Mouse (Mus musculus) limb, embryonic 13.5 days (tissue): ENCODE data around the gene Calm3. TPM values are rescaled to one million over a fixed set of nuclear protein-coding genes. Genes with fewer than 3 reads are reported as not detected.
A peak's percentile ranks its signal among the peaks of the same experiment; 100 is the strongest.

Experiments
- ATAC-seq: fragments of 200-750 bp; cut with Nextera tagmentation; 2 replicates; pipeline ENCODE4 v1.8.0; 2017; ENCODE audit warnings: low read depth, moderate number of reproducible peaks, moderate TSS enrichment; ENCODE audit not compliant: low FRiP score
- H3K27ac ChIP-seq: fragments of 300-500 bp; sonication (generic); 2 replicates; pipeline ENCODE4 v1.5.1; 2015; ENCODE audit warnings: inconsistent platforms, mild to moderate bottlenecking, moderate library complexity
- H3K27me3 ChIP-seq: fragments of 300-500 bp; sonication (generic); 2 replicates; pipeline ENCODE4 v1.6.1; 2015; ENCODE audit warnings: mild to moderate bottlenecking, inconsistent platforms
- H3K36me3 ChIP-seq: fragments of 300-500 bp; sonication (generic); 2 replicates; pipeline ENCODE4 v1.6.1; 2015; ENCODE audit warnings: inconsistent platforms, mild to moderate bottlenecking, moderate library complexity
- H3K4me1 ChIP-seq: fragments of 300-500 bp; sonication (generic); 2 replicates; pipeline ENCODE4 v1.6.1; 2015; ENCODE audit warnings: inconsistent platforms
- H3K4me2 ChIP-seq: fragments of 300-500 bp; sonication (generic); replicated peaks from 2 replicates; pipeline ENCODE4 v1.6.1; 2015; ENCODE audit warnings: inconsistent platforms, mild to moderate bottlenecking, moderate library complexity
- H3K4me3 ChIP-seq: fragments of 300-500 bp; sonication (generic); 2 replicates; pipeline ENCODE4 v1.5.1; 2015; ENCODE audit warnings: moderate library complexity, mild to moderate bottlenecking, inconsistent platforms
- H3K9ac ChIP-seq: fragments of 300-500 bp; sonication (generic); 2 replicates; pipeline ENCODE4 v1.6.1; 2015; ENCODE audit warnings: mild to moderate bottlenecking, inconsistent platforms
- H3K9me3 ChIP-seq: fragments of 300-500 bp; sonication (generic); 2 replicates; pipeline ENCODE4 v1.6.1; 2016; ENCODE audit warnings: inconsistent platforms
- WGBS: fragments of 180-500 bp; shearing (Covaris S2); methylation state at CpG from one replicate; pipeline ENCODE4 v1.1.7; 2015; 5-methylcytosine and 5-hydroxymethylcytosine counted together
- polyA plus RNA-seq: library from polyadenylated mRNA; unstranded; fragments of >200 nt; fragmentation: Nextera tagmentation; extraction: Ambion mirVana; gene quantifications from 2 replicates; pipeline ENCODE4 v1.2.1, GENCODE M21; 2015

Gene Calm3
- polyA plus RNA-seq, 1 experiment from 2014 or later: 103 TPM

DNA sequence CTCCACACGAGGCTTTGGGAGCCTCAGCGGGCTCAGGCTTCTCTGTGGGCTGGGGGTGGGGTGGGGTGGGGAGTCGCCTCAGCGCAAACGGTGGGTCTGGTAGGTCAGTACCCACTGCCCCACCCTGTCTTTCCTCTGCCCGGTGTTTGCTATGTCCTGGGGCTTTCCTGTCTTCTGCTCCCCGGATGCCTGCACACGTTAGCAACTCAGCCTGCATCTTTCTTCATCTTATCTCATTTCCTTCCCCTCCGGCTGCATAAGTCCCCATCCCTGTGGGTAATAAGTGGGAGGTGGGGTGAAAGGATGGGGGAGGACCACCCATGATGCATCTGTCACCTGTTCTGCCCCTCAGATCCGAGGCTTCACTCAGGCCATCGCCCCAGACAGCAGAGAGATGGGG, 15.5 kb downstream of the Calm3 start:
- 45% methylated on average over 11 of the region's 11 CpGs for WGBS
- Histone ChIP-seq H3K36me3 (no peaks in the 10 kb centered on the region), H3K27ac (no peak overlapping the region), H3K4me1 (peaks cover 51% of the 10 kb centered on the region), H3K4me2 (no peak overlapping the region), H3K27me3 (no peaks in the 10 kb centered on the region), H3K9me3 (no peaks in the 10 kb centered on the region), H3K9ac (peak overlapping the region; percentile 48; the same call in 1 of the 2 replicates), H3K4me3 (no peak overlapping the region)
- no peak for ATAC-seq

- no peak overlapping the region for H3K4me3 ChIP-seq
These were observed 16.1 kb downstream of the Calm3 start for GRCm38 (mm10) chr7:16907842-16908241.

DNA sequence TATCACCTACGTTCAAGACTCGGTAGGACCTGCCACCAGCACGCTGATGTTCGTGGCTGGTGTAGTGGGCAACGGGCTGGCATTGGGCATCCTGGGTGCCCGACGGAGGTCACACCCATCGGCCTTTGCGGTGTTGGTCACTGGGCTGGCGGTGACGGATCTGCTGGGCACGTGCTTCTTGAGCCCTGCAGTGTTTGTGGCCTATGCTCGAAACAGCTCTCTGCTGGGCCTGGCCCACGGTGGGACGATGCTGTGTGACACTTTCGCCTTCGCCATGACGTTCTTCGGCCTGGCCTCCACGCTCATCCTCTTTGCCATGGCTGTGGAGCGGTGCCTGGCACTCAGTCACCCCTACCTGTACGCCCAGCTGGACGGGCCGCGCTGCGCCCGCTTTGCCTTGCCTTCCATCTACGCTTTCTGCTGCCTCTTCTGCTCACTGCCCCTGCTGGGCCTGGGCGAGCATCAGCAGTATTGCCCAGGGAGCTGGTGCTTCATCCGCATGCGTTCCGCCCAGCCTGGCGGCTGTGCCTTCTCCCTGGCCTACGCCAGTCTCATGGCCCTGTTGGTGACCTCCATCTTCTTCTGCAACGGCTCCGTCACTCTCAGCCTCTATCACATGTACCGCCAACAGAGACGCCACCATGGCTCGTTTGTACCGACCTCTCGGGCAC, 16.9 kb downstream of the Calm3 start:
- Histone ChIP-seq H3K27ac (no peak overlapping the region), H3K9ac (no peak overlapping the region), H3K36me3 (no peaks in the 10 kb centered on the region), H3K27me3 (no peaks in the 10 kb centered on the region), H3K4me3 (no peak overlapping the region), H3K9me3 (no peaks in the 10 kb centered on the region), H3K4me2 (peak overlapping the region; percentile 28), H3K4me1 (peaks cover 46% of the 10 kb centered on the region)
- 90% methylated on average over 41 of the region's 41 CpGs for WGBS
- ATAC-seq: no peak

More at GRCm38 (mm10) chr7:16907842-16908241, 16.1 kb downstream of the Calm3 start:
- Histone ChIP-seq H3K27ac (no peak overlapping the region), H3K36me3 (no peaks in the 10 kb centered on the region), H3K4me1 (peaks cover 48% of the 10 kb centered on the region), H3K4me2 (0 out of 2 replicates have a peak overlapping the region, but pooled peaks have one; percentile 4), H3K9me3 (no peaks in the 10 kb centered on the region), H3K9ac (peak overlapping the region; percentile 48; the same call in 1 of the 2 replicates), H3K27me3 (no peaks in the 10 kb centered on the region)
- ATAC-seq: no peak
- 66% methylated on average over 7 of the region's 7 CpGs for WGBS

DNA sequence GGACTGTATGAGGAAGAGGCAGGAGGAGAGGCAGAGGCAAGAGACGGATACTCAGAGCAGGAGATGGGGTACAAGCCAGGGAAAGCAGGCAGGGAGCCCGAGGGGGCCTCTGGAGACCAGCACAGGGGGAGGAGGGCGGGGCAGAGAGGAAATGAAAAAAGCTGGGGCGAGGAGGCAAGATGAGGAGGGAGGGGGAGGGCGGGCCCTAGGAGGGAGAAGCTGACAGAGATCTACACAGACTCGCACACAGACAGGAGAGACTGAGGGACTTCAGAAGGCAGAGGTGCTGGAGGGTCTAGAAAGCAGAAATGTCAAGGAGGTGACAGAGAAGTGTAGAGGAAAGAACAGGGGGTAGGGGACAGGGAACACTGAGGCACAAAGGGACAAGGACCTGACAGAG, 17.6 kb downstream of the Calm3 start, which contains the start of gene Ptgir:
Ptgir (plus strand) TSS at position 210 of the 400 bp plus-strand sequence.
- Histone ChIP-seq H3K27ac (peak within 1 kb of the TSS; percentile 34; the same call in 1 of the 2 replicates), H3K4me2 (peak within 1 kb of the TSS; percentile 28), H3K4me3 (no peak within 1 kb of the TSS), H3K4me1 (peaks cover 51% of the 10 kb centered on the region), H3K9me3 (no peaks in the 10 kb centered on the region), H3K27me3 (no peaks in the 10 kb centered on the region), H3K9ac (no peak within 1 kb of the TSS), H3K36me3 (no peaks in the 10 kb centered on the region)
- no peak for ATAC-seq
- 16% methylated on average over 6 of the region's 6 CpGs for WGBS

GRCm38 (mm10) chr7:16905491-16906021, 18.4 kb downstream of the Calm3 start:
- H3K4me2 ChIP-seq: no peak overlapping the region
- H3K27me3 ChIP-seq: no peaks in the 10 kb centered on the region
- WGBS: 31% methylated on average over 9 of the region's 9 CpGs
- H3K27ac ChIP-seq: peak overlapping the region; percentile 34; the same call in 1 of the 2 replicates
- no peaks in the 10 kb centered on the region for H3K36me3 ChIP-seq
- no peak for ATAC-seq
- no peak overlapping the region for H3K4me3 ChIP-seq
- H3K9ac ChIP-seq: no peak overlapping the region
- no peaks in the 10 kb centered on the region for H3K9me3 ChIP-seq
- H3K4me1 ChIP-seq: peaks cover 55% of the 10 kb centered on the region

GRCm38 (mm10) chr7:16904120-16904675, 19.7 kb downstream of the Calm3 start:
- Histone ChIP-seq H3K4me2 (no peak overlapping the region), H3K4me3 (no peak overlapping the region), H3K4me1 (peaks cover 54% of the 10 kb centered on the region), H3K27me3 (no peaks in the 10 kb centered on the region), H3K27ac (no peak overlapping the region), H3K36me3 (no peaks in the 10 kb centered on the region), H3K9ac (no peak overlapping the region), H3K9me3 (no peaks in the 10 kb centered on the region)
- ATAC-seq: no peak
- WGBS: 42% methylated on average over 9 of the region's 10 CpGs

- H3K27ac ChIP-seq: no peak overlapping the region
- 87% methylated on average over 2 of the region's 2 CpGs for WGBS
- H3K36me3 ChIP-seq: no peaks in the 10 kb centered on the region
- no peaks in the 10 kb centered on the region for H3K27me3 ChIP-seq
- ATAC-seq: no peak
- no peaks in the 10 kb centered on the region for H3K9me3 ChIP-seq
- peaks cover 54% of the 10 kb centered on the region for H3K4me1 ChIP-seq
- no peak overlapping the region for H3K4me3 ChIP-seq
- H3K9ac ChIP-seq: no peak overlapping the region
- no peak overlapping the region for H3K4me2 ChIP-seq
These were observed 20.4 kb downstream of the Calm3 start for GRCm38 (mm10) chr7:16903439-16903955.

DNA sequence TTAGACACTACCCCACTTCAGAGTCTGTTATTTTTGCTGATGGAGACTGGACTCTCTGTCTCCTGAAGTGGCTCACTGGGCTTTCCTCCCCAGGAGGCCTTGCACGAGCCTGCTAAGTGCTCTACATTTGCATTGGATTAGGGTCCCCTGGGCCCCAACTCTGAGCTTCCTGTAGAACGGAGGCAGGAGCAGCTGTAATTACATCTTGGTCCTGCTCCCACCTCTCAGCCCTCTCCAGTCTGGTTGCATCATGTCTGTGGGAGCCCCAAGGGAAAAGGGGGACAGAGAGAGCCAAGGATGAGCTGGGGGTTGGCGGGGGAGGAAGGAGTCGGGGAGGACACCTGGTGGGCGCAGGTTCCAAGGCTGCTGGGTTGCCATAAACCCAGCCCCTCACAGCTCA, 23.4 kb downstream of the Calm3 start:
- Histone ChIP-seq H3K4me2 (no peak overlapping the region), H3K27ac (no peak overlapping the region), H3K4me3 (no peak overlapping the region), H3K9me3 (no peaks in the 10 kb centered on the region), H3K36me3 (peaks cover 7% of the 10 kb centered on the region), H3K27me3 (no peaks in the 10 kb centered on the region), H3K4me1 (peaks cover 33% of the 10 kb centered on the region), H3K9ac (0 out of 2 replicates have a peak overlapping the region, but pooled peaks have one; percentile 31)
- 21% methylated on average over 5 of the region's 5 CpGs for WGBS
- ATAC-seq: no peak

DNA sequence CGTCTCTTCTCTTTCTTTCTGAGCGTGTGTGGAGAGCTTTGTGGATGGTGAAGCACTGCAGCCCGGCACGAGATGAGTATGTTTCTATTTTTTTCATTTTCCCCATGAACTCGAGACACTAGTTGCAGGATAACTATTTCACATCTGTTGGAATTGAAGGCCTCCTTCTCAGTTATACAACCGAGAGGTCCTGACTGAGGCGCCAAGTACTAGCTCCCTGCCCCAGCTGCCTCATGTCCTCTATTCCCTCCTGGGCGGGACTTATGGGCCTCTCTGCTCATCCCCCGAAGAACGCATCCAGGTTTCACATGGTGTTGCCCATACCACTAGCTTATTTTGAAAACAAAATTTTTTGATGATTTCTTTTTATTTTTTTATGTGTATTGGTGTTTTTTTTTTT, 28.4 kb downstream of the Calm3 start:
- ATAC-seq: no peak
- Histone ChIP-seq H3K27ac (no peak overlapping the region), H3K9ac (0 out of 2 replicates have a peak overlapping the region, but pooled peaks have one; percentile 8), H3K4me1 (peaks cover 58% of the 10 kb centered on the region), H3K9me3 (no peaks in the 10 kb centered on the region), H3K4me3 (peak overlapping the region; percentile 33), H3K27me3 (no peaks in the 10 kb centered on the region), H3K4me2 (peak overlapping the region; percentile 76), H3K36me3 (peaks cover 7% of the 10 kb centered on the region)
- 34% methylated on average over 10 of the region's 10 CpGs for WGBS

DNA sequence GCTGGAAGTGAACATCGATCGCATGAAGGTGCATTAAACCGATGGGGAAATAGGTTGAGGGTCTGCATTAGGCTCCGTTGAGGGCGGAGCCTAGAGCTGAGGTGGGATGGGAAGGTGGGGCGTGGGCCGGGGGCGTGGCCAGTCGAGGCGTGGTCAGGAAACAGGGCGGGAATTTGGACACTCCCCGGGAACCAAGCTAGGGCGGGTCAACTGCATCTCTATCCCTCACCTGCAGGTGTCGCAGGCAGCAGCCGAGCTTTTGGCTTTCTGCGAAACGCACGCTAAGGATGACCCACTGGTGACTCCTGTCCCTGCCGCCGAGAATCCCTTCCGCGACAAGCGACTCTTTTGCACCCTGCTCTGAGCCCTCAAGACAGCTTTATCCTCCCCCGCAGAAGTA, 28.9 kb downstream of the Calm3 start:
- Histone ChIP-seq H3K9me3 (no peaks in the 10 kb centered on the region), H3K27me3 (no peaks in the 10 kb centered on the region), H3K4me3 (peak overlapping the region; percentile 33), H3K9ac (peak overlapping the region; percentile 50; the same call in 1 of the 2 replicates), H3K27ac (no peak overlapping the region), H3K36me3 (peaks cover 7% of the 10 kb centered on the region), H3K4me1 (peaks cover 58% of the 10 kb centered on the region), H3K4me2 (peak overlapping the region; percentile 76)
- under 1% methylated on average over 24 of the region's 24 CpGs for WGBS
- ATAC-seq: peak; percentile 5; the same call in 1 of the 2 replicates

- Histone ChIP-seq H3K36me3 (peaks cover 10% of the 10 kb centered on the region), H3K4me2 (peak overlapping the region; percentile 76), H3K9me3 (no peaks in the 10 kb centered on the region), H3K4me1 (peaks cover 60% of the 10 kb centered on the region), H3K27ac (no peak overlapping the region; the same call in 1 of the 2 replicates), H3K9ac (peak overlapping the region; percentile 50; the same call in 1 of the 2 replicates), H3K4me3 (peak overlapping the region; percentile 33), H3K27me3 (no peaks in the 10 kb centered on the region)
- WGBS: under 1% methylated on average over 4 of the region's 4 CpGs
- ATAC-seq: no peak
These were observed 29.6 kb downstream of the Calm3 start for GRCm38 (mm10) chr7:16894279-16894678.

DNA sequence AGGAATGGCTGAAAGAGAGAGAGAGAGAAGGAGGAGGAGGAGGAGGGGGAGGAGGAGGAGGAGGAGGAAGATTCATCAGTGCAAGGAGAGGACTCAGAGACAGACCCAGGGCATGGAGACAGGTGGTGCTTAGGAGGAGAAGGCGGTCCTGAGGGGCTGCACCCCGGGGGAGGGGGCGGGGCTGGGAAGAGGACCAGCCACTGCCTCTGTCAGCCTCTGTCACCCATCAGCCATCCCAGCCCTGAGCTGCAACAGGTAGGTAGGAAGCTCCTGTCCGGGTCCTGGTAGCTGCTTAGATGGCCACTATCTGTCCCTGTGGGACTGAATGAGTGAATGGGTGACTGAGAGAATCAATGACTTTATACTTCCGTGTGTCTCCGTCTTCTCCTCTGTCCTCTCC, 30.3 kb downstream of the Calm3 start:
- H3K27me3 ChIP-seq: no peaks in the 10 kb centered on the region
- 8% methylated on average over 6 of the region's 6 CpGs for WGBS
- H3K4me3 ChIP-seq: peak overlapping the region; percentile 33; the same call in 1 of the 2 replicates
- H3K4me1 ChIP-seq: peaks cover 60% of the 10 kb centered on the region
- peak overlapping the region; percentile 76 for H3K4me2 ChIP-seq
- 0 out of 2 replicates have a peak overlapping the region, but pooled peaks have one; percentile 19 for H3K9ac ChIP-seq
- peaks cover 14% of the 10 kb centered on the region for H3K36me3 ChIP-seq
- no peaks in the 10 kb centered on the region for H3K9me3 ChIP-seq
- no peak overlapping the region for H3K27ac ChIP-seq
- no peak for ATAC-seq
